Mouse (Mus musculus) ES-E14 (cell line): ENCODE results near the gene Gm19410. TPM values are rescaled to one million over a fixed set of nuclear protein-coding genes. Genes with fewer than 3 reads are reported as not detected.

ENCODE experiments used
- DNase-seq: peaks from one replicate; pipeline ENCODE4 v3.0.0-alpha.2; 2013; ENCODE audit warnings: low read depth, low spot score
- H3K27ac ChIP-seq: 2 replicates; pipeline ENCODE4 v1.5.1; 2012; ENCODE audit warnings: low read depth, mild to moderate bottlenecking, low read length, moderate library complexity, mixed read lengths; ENCODE audit not compliant: poor library complexity, insufficient read depth, severe bottlenecking
- H3K36me3 ChIP-seq: 2 replicates; pipeline ENCODE4 v1.6.1; 2012; ENCODE audit warnings: mild to moderate bottlenecking, low read length, moderate library complexity, mixed read lengths; ENCODE audit not compliant: control insufficient read depth, poor library complexity, insufficient read depth, severe bottlenecking
- H3K4me1 ChIP-seq, 2 experiments: fragments of 150-350 bp in 1 of 2; sonication (generic) in 1 of 2; 2 replicates each; pipeline ENCODE4 v1.6.1; 2012; ENCODE audit warnings: low read length in 2 of 2, mild to moderate bottlenecking in 1 of 2, mixed read lengths in 1 of 2; ENCODE audit not compliant: control insufficient read depth in 2 of 2, insufficient read depth in 2 of 2, poor library complexity in 1 of 2
- H3K4me3 ChIP-seq, 2 experiments: fragments of 150-350 bp in 1 of 2; sonication (generic) in 1 of 2; 2 replicates each; pipeline ENCODE4 v1.5.1; 2012; ENCODE audit warnings: low read length in 2 of 2, low read depth in 1 of 2, mild to moderate bottlenecking in 1 of 2, mixed read lengths in 1 of 2; ENCODE audit not compliant: insufficient read depth in 1 of 2, poor library complexity in 1 of 2, severe bottlenecking in 1 of 2
- H3K9ac ChIP-seq: 2 replicates; pipeline ENCODE4 v1.6.1; 2012; ENCODE audit warnings: low read depth, mild to moderate bottlenecking, low read length, mixed read lengths; ENCODE audit not compliant: poor library complexity, insufficient read depth, severe bottlenecking
- H3K9me3 ChIP-seq: fragments of 150-350 bp; sonication (generic); 2 replicates; pipeline ENCODE4 v1.6.1; 2012; ENCODE audit warnings: low read depth, mild to moderate bottlenecking, low read length; ENCODE audit not compliant: control insufficient read depth, insufficient read depth
- CHD2 ChIP-seq: IDR thresholded peaks from 2 replicates; pipeline ENCODE4 v1.6.1; 2014; ENCODE audit warnings: mild to moderate bottlenecking, low read depth, low read length, inconsistent platforms
- HCFC1 ChIP-seq: IDR thresholded peaks from 2 replicates; pipeline ENCODE4 v1.6.1; 2012; ENCODE audit warnings: low read length, inconsistent platforms, borderline replicate concordance; ENCODE audit not compliant: insufficient read depth
- MAFK ChIP-seq: IDR thresholded peaks from 2 replicates; pipeline ENCODE4 v1.6.1; 2014; ENCODE audit warnings: mild to moderate bottlenecking, low read depth, low read length, inconsistent platforms; ENCODE audit not compliant: insufficient read depth
- ZC3H11A ChIP-seq: IDR thresholded peaks from 2 replicates; pipeline ENCODE4 v1.6.1; 2012; ENCODE audit warnings: low read depth, mild to moderate bottlenecking, inconsistent platforms, low read length, borderline replicate concordance
- ZNF384 ChIP-seq: IDR thresholded peaks from 2 replicates; pipeline ENCODE4 v1.6.1; 2012; ENCODE audit warnings: low read depth, low read length, inconsistent platforms
- in situ Hi-C, 2 experiments: fragments of 600-800 bp; cut with MboI; formaldehyde crosslinking; loops; one replicate each; pipeline ENCODE4 v1.15.1; 2025; ENCODE audit warnings: low sequenced_read_pairs in 2 of 2, inconsistent platforms in 1 of 2; ENCODE audit not compliant: unreplicated experiment in 2 of 2
- total RNA-seq: library from RNA; depleted of rRNA; stranded (reverse); fragments of 300-350 nt; gene quantifications from 2 replicates; pipeline ENCODE4 v1.2.3, GENCODE M21; 2012

Gene Gm19410
- total RNA-seq, 1 experiment = 0.04 TPM

- DNase-seq = no peak
- no peaks in the 10 kb centered on the region for H3K9me3 ChIP-seq
Measured at GRCm38 (mm10) chr8:35773508-35773907, 7.9 kb downstream of the Gm19410 start.

More at GRCm38 (mm10) chr8:35773508-35773907, 7.9 kb downstream of the Gm19410 start:
- no peak for TF ChIP-seq ZC3H11A
- no peak for TF ChIP-seq CHD2
- no peak for TF ChIP-seq MAFK
- TF ChIP-seq HCFC1 = no peak
- TF ChIP-seq ZNF384 = no peak
- no peaks in the 10 kb centered on the region for H3K4me1 ChIP-seq
- H3K4me3 ChIP-seq = no peak overlapping the region
- in situ Hi-C loops = no loop called here
- H3K27ac ChIP-seq = no peak overlapping the region
- H3K36me3 ChIP-seq = no peaks in the 10 kb centered on the region
- H3K9ac ChIP-seq = no peak overlapping the region
